8 mouse cellular contexts compared by ENCODE assay signal in genomic region chr5:34183976-34184375, GRCm38 (mm10). TPM values are rescaled to one million over a fixed set of nuclear protein-coding genes. Genes with fewer than 3 reads are reported as not detected.
DNase-seq lines count a peak whose midpoint lies in the region; ATAC-seq and TF ChIP-seq lines count a peak whose summit lies in the region.
"Had no signal": no experiment of that assay in that cellular context is flagged by ENCODE, and none has a peak within 500 bp of the region (broad histone marks: within the 10 kb centered on the region; RNA-seq: fewer than 3 reads in every experiment).

No protein-coding gene starts in this region.

- 90% methylated on average over 3 of the region's 3 CpGs for WGBS in heart, embryonic 15.5 days
- WGBS in heart, embryonic 11.5 days (ENCODE audit: insufficient replicate concordance): 84% methylated on average over 3 of the region's 3 CpGs
- 91% methylated on average over 3 of the region's 3 CpGs for WGBS in lung, adult 2 months

- DNase-seq in lung, adult 2 months: peak; percentile 4
- DNase-seq in lung, postnatal 25 days (ENCODE audit: low spot score): no peak
- DNase-seq in cerebellum, adult 9-11 months: peak; percentile 34

- H3K4me2 ChIP-seq in heart, embryonic 15.5 days: 0 out of 2 replicates have a peak overlapping the region, but pooled peaks have one; percentile 48
- H3K4me2 ChIP-seq in heart, embryonic 11.5 days: no peak overlapping the region

- peaks cover 16% of the 10 kb centered on the region for H3K36me3 ChIP-seq in heart, embryonic 15.5 days
- H3K36me3 ChIP-seq in heart, embryonic 11.5 days (ENCODE audit: control insufficient read depth, insufficient read depth, low read length): peaks cover 7% of the 10 kb centered on the region; the same call in 1 of the 2 replicates

- no peaks in the 10 kb centered on the region for H3K9me3 ChIP-seq in heart, embryonic 15.5 days (replicated peaks)
- H3K9me3 ChIP-seq in heart, embryonic 11.5 days (replicated peaks; ENCODE audit: control insufficient read depth, low read length): no peaks in the 10 kb centered on the region

- no peaks in the 10 kb centered on the region for H3K27me3 ChIP-seq in heart, embryonic 15.5 days
- H3K27me3 ChIP-seq in heart, embryonic 11.5 days (ENCODE audit: control insufficient read depth, insufficient read depth, low read length): no peaks in the 10 kb centered on the region

- ATAC-seq in heart, embryonic 15.5 days (replicated peaks; ENCODE audit: insufficient number of reproducible peaks, insufficient read depth, low FRiP score, low read depth): no peak
- ATAC-seq in heart, embryonic 11.5 days (replicated peaks; ENCODE audit: insufficient number of reproducible peaks, low FRiP score, low TSS enrichment): no peak
- ATAC-seq in erythroid progenitor cell, adult 5-6 weeks (replicated peaks; ENCODE audit: low FRiP score, poor library complexity, severe bottlenecking): no peak

- H3K27ac ChIP-seq in heart, embryonic 15.5 days: peak overlapping the region; percentile 84
- no peak overlapping the region for H3K27ac ChIP-seq in heart, embryonic 11.5 days (ENCODE audit: low read depth, low read length)
- peak overlapping the region; percentile 71; the same call in 1 of the 2 replicates for H3K27ac ChIP-seq in cortical plate, adult 2 months (ENCODE audit: insufficient read depth, low read length)
- H3K27ac ChIP-seq: hindbrain, embryonic 14.5 days had no signal

- peak overlapping the region; percentile 19; the same call in 1 of the 2 replicates for H3K9ac ChIP-seq in heart, embryonic 15.5 days
- H3K9ac ChIP-seq in heart, embryonic 11.5 days (ENCODE audit: low read depth, low read length): no peak overlapping the region; the same call in 1 of the 2 replicates
- H3K9ac ChIP-seq: hindbrain, embryonic 14.5 days had no signal

- H3K4me1 ChIP-seq in heart, embryonic 15.5 days (replicated peaks): peaks cover 64% of the 10 kb centered on the region
- H3K4me1 ChIP-seq in heart, embryonic 11.5 days (ENCODE audit: control insufficient read depth, insufficient read depth, low read length): peaks cover 47% of the 10 kb centered on the region
- H3K4me1 ChIP-seq in lung, adult 2 months (ENCODE audit: control insufficient read depth, insufficient read depth, low read length): peaks cover 49% of the 10 kb centered on the region
- H3K4me1 ChIP-seq in cortical plate, adult 2 months (ENCODE audit: control insufficient read depth, insufficient read depth, low read length): peaks cover 22% of the 10 kb centered on the region

- TF ChIP-seq POLR2A in lung, adult 2 months (IDR thresholded peaks at IDR 0.05; ENCODE audit: borderline replicate concordance, extremely low read depth, low read depth, low read length): no peak
- TF ChIP-seq POLR2A in cortical plate, adult 2 months (IDR thresholded peaks at IDR 0.05; ENCODE audit: extremely low read depth, insufficient read depth, low read length): no peak

- H3K4me3 ChIP-seq in heart, embryonic 15.5 days: no peak overlapping the region
- no peak overlapping the region for H3K4me3 ChIP-seq in heart, embryonic 11.5 days (ENCODE audit: low read depth, low read length)
- H3K4me3 ChIP-seq in lung, adult 2 months (replicated peaks; ENCODE audit: extremely low read depth, low read depth, low read length): no peak overlapping the region
- H3K4me3 ChIP-seq in cortical plate, adult 2 months (ENCODE audit: insufficient read depth, low read length): no peak overlapping the region

- TF ChIP-seq CTCF in lung, adult 2 months (IDR thresholded peaks at IDR 0.05; ENCODE audit: insufficient read depth, low read length): no peak
- no peak for TF ChIP-seq CTCF in cortical plate, adult 2 months (IDR thresholded peaks at IDR 0.05; ENCODE audit: extremely low read depth, insufficient read depth, low read length)

RNA-seq across cellular contexts. Expression of gene Mxd4, which starts 3.5 kb away (rescaled TPM):
- polyA plus RNA-seq in heart, embryonic 15.5 days (2015; fragmentation: Nextera tagmentation; extraction: Ambion mirVana): 22.3 and 28.6 TPM in 2 replicates
- polyA plus RNA-seq in heart, embryonic 11.5 days (2014; fragmentation: Nextera tagmentation; extraction: Ambion mirVana): 23.3 and 26.7 TPM in 2 replicates
- polyA plus RNA-seq in lung, adult 2 months (2012; rRNA removed): 318 and 340 TPM in 2 replicates
- 93.6 and 95.3 TPM in 2 replicates for polyA plus RNA-seq in cortical plate, adult 2 months (2012; rRNA removed)
- 4.7 and 7.1 TPM in 2 replicates for total RNA-seq in erythroid progenitor cell, adult 5-6 weeks (2015; ENCODE audit: low replicate concordance)
- 3.6 and 13.6 TPM in 2 replicates for total RNA-seq in erythroid progenitor cell, adult 5-6 weeks (2017; ENCODE audit: low replicate concordance)

RNA-seq across cellular contexts. Expression of gene Haus3, which starts 14.6 kb away (rescaled TPM):
- polyA plus RNA-seq in heart, embryonic 15.5 days (2015; fragmentation: Nextera tagmentation; extraction: Ambion mirVana): 21.2 and 22.1 TPM in 2 replicates
- 28.8 and 31.2 TPM in 2 replicates for polyA plus RNA-seq in heart, embryonic 11.5 days (2014; fragmentation: Nextera tagmentation; extraction: Ambion mirVana)
- polyA plus RNA-seq in lung, adult 2 months (2012; rRNA removed): 0.46 and 0.49 TPM in 2 replicates
- 5.5 and 5.7 TPM in 2 replicates for polyA plus RNA-seq in cortical plate, adult 2 months (2012; rRNA removed)
- 61.6 and 90.5 TPM in 2 replicates for total RNA-seq in erythroid progenitor cell, adult 5-6 weeks (2015; ENCODE audit: low replicate concordance)
- 99.5 and 120 TPM in 2 replicates for total RNA-seq in erythroid progenitor cell, adult 5-6 weeks (2017; ENCODE audit: low replicate concordance)

RNA-seq across cellular contexts. Expression of gene Poln, which starts 14.7 kb away (rescaled TPM):
- polyA plus RNA-seq in heart, embryonic 15.5 days (2015; fragmentation: Nextera tagmentation; extraction: Ambion mirVana): 0.45 and 0.52 TPM in 2 replicates
- 0.38 and 0.52 TPM in 2 replicates for polyA plus RNA-seq in heart, embryonic 11.5 days (2014; fragmentation: Nextera tagmentation; extraction: Ambion mirVana)
- 0.77 and 1.4 TPM in 2 replicates for polyA plus RNA-seq in lung, adult 2 months (2012; rRNA removed)
- polyA plus RNA-seq in cortical plate, adult 2 months (2012; rRNA removed): 1.4 and 3.1 TPM in 2 replicates
- total RNA-seq in erythroid progenitor cell, adult 5-6 weeks (2015; ENCODE audit: low replicate concordance): 1.1 and 4.2 TPM in 2 replicates
- 1.7 and 7.3 TPM in 2 replicates for total RNA-seq in erythroid progenitor cell, adult 5-6 weeks (2017; ENCODE audit: low replicate concordance)
